7 mouse cellular contexts compared by ENCODE assay signal in genomic region chr5:107513583-107513982, GRCm38 (mm10). TPM values are rescaled to one million over a fixed set of nuclear protein-coding genes. Genes with fewer than 3 reads are reported as not detected.
DNase-seq lines count a peak whose midpoint lies in the region; ATAC-seq and TF ChIP-seq lines count a peak whose summit lies in the region.

No protein-coding gene starts in this region.

- no peak for DNase-seq in testis, postnatal 14 days (ENCODE audit: low spot score)
- DNase-seq in cerebellum, postnatal 14 days, result peak; percentile 72 to 82
- peak; percentile 64 for DNase-seq in gastrocnemius, adult 2 months
- DNase-seq in limb, embryonic 14.5 days (ENCODE audit: low spot score), result peak; percentile 25

- no peak overlapping the region for H3K4me3 ChIP-seq in testis, adult 2 months (ENCODE audit: control insufficient read depth, low read depth, low read length)
- H3K4me3 ChIP-seq in gastrocnemius, adult 2 months, result no peak overlapping the region
- no peak overlapping the region for H3K4me3 ChIP-seq in limb, embryonic 14.5 days (replicated peaks; ENCODE audit: low read length)

- intact Hi-C loops in gastrocnemius, adult 2 months (cut with DNase I), result no loop called here

- ATAC-seq in activated CD4-positive, CD25-positive, alpha-beta regulatory T cell, adult 4 months, result peak; percentile 91
- ATAC-seq in limb, embryonic 14.5 days (ENCODE audit: low FRiP score, low read depth), result no peak
- ATAC-seq in neutrophil, adult 5-6 weeks (ENCODE audit: extremely low read depth, insufficient number of reproducible peaks, low FRiP score, poor library complexity, severe bottlenecking), result peak; percentile 91

- no peaks in the 10 kb centered on the region for H3K9me3 ChIP-seq in limb, embryonic 14.5 days (ENCODE audit: control insufficient read depth, low read length)

- no peaks in the 10 kb centered on the region for H3K4me1 ChIP-seq in testis, adult 2 months (ENCODE audit: control insufficient read depth, insufficient read depth, low read length)
- no peaks in the 10 kb centered on the region for H3K4me1 ChIP-seq in limb, embryonic 14.5 days (ENCODE audit: control insufficient read depth, insufficient read depth, low read length)

- no peak for TF ChIP-seq POLR2A in testis, adult 2 months (IDR thresholded peaks at IDR 0.05; ENCODE audit: control insufficient read depth, low read depth, low read length)
- TF ChIP-seq POLR2A in limb, embryonic 14.5 days (IDR thresholded peaks at IDR 0.05; ENCODE audit: borderline replicate concordance, extremely low read depth, insufficient read depth, insufficient read length), result no peak

- peak; percentile 56; the same call in 1 of the 2 replicates for TF ChIP-seq CTCF in testis, adult 2 months (IDR thresholded peaks at IDR 0.05; ENCODE audit: control insufficient read depth, insufficient read depth, insufficient replicate concordance, low read depth, low read length)
- peak; percentile 68 for TF ChIP-seq CTCF in gastrocnemius, adult 2 months (IDR thresholded peaks at IDR 0.05)

- no peaks in the 10 kb centered on the region for H3K27me3 ChIP-seq in testis, adult 2 months (ENCODE audit: control insufficient read depth, insufficient read depth, low read length)
- no peaks in the 10 kb centered on the region for H3K27me3 ChIP-seq in limb, embryonic 14.5 days (ENCODE audit: control insufficient read depth, insufficient read depth, low read length)

- no peak overlapping the region for H3K9ac ChIP-seq in limb, embryonic 14.5 days (ENCODE audit: low read depth, low read length, severe bottlenecking)

- WGBS in limb, embryonic 14.5 days, result 52% methylated on average over 7 of the region's 7 CpGs

- H3K4me2 ChIP-seq in limb, embryonic 14.5 days (replicated peaks; ENCODE audit: low read depth, low read length, severe bottlenecking), result no peak overlapping the region

- peaks cover 3% of the 10 kb centered on the region; the same call in 1 of the 2 replicates for H3K36me3 ChIP-seq in testis, adult 2 months (ENCODE audit: control insufficient read depth, insufficient read depth, low read length)
- 0 out of 2 replicates have a peak, but pooled peaks cover 2% of the 10 kb centered on the region for H3K36me3 ChIP-seq in limb, embryonic 14.5 days (ENCODE audit: control insufficient read depth, insufficient read depth, low read length)

- no peak overlapping the region for H3K27ac ChIP-seq in testis, adult 2 months (ENCODE audit: control insufficient read depth, insufficient read depth, low read depth, low read length)
- H3K27ac ChIP-seq in gastrocnemius, adult 2 months, result no peak overlapping the region
- no peak overlapping the region for H3K27ac ChIP-seq in limb, embryonic 14.5 days (replicated peaks; ENCODE audit: low read depth, low read length)

RNA-seq across cellular contexts. Expression of gene Gm42669, which starts 6.2 kb away (rescaled TPM):
- polyA plus RNA-seq in testis, adult 2 months (2012; rRNA removed), result 0.05 and 0.11 TPM in 2 replicates
- polyA plus RNA-seq in activated CD4-positive, CD25-positive, alpha-beta regulatory T cell, adult 4 months (2017; shearing (Covaris generic)), result under 1 TPM; 0.52 to 0.62 TPM
- total RNA-seq in gastrocnemius, adult 2 months (2021), result under 1 TPM in 1 of 2 experiments, not detected in 1; 0.08 TPM
- 0.06 and 0.25 TPM in 2 replicates for polyA plus RNA-seq in limb, embryonic 14.5 days (2012; rRNA removed)
- 0.64 and 0.78 TPM in 2 replicates for polyA plus RNA-seq in limb, embryonic 14.5 days (2014; fragmentation: Nextera tagmentation; extraction: Ambion mirVana)
- total RNA-seq in neutrophil, adult 5-6 weeks (2017), result 1.2 and 1.4 TPM in 2 replicates

RNA-seq across cellular contexts. Expression of gene 1700028K03Rik, which starts 20.9 kb away (rescaled TPM):
- polyA plus RNA-seq in testis, adult 2 months (2012; rRNA removed), result 12.5 and 14.4 TPM in 2 replicates
- under 1 TPM; 0.11 to 0.45 TPM for polyA plus RNA-seq in activated CD4-positive, CD25-positive, alpha-beta regulatory T cell, adult 4 months (2017; shearing (Covaris generic))
- total RNA-seq in gastrocnemius, adult 2 months (2021), result under 1 TPM in 1 of 2 experiments, not detected in 1; 0.11 TPM
- 0.01 and 0.06 TPM in 2 replicates for polyA plus RNA-seq in limb, embryonic 14.5 days (2012; rRNA removed)
- polyA plus RNA-seq in limb, embryonic 14.5 days (2014; fragmentation: Nextera tagmentation; extraction: Ambion mirVana), result 0.14 and 0.17 TPM in 2 replicates
- 0.12 TPM in 1 of 2 replicates, not detected in the other for total RNA-seq in neutrophil, adult 5-6 weeks (2017)
